Mouse (Mus musculus): Measurements from ENCODE around the gene Shkbp1. TPM values are rescaled to one million over a fixed set of nuclear protein-coding genes. Genes with fewer than 3 reads are reported as not detected.
A peak's percentile ranks its signal among the peaks of the same experiment; 100 is the strongest.

Gene Shkbp1
- total and polyA plus RNA-seq, 3 experiments = 24.2 to 77.0 TPM; not detected in 1

GRCm38 (mm10) chr7:27306161-27307160 lies 49.4 kb downstream of the Shkbp1 start:
- DNase-seq (ENCODE audit: low read depth, low spot score) = peak; percentile 56
- no peak overlapping the region for H3K27ac ChIP-seq (ENCODE audit: control insufficient read depth, low read depth, low read length)
- no peak overlapping the region for H3K4me3 ChIP-seq (ENCODE audit: control insufficient read depth in 1 of 2, insufficient read depth in 1 of 2, low read depth in 2 of 2, low read length in 2 of 2)
- no peaks in the 10 kb centered on the region for H3K27me3 ChIP-seq (ENCODE audit: control insufficient read depth in 1 of 2, insufficient read depth in 2 of 2, low read length in 2 of 2)
- TF ChIP-seq POLR2AphosphoS5 (IDR thresholded peaks at IDR 0.05; ENCODE audit: borderline replicate concordance, low read depth, low read length) = no peak
- no peak for TF ChIP-seq NELFE (IDR thresholded peaks at IDR 0.05; ENCODE audit: low read depth, low read length)
- no peak for TF ChIP-seq POLR2AphosphoS2 (IDR thresholded peaks at IDR 0.05; ENCODE audit: low read length)
- TF ChIP-seq NRF1 (IDR thresholded peaks at IDR 0.05; ENCODE audit: insufficient read depth, low read depth, low read length, poor library complexity, severe bottlenecking) = no peak
- TF ChIP-seq CHD2 (IDR thresholded peaks at IDR 0.05; ENCODE audit: low read length) = no peak
- TF ChIP-seq EP300 (IDR thresholded peaks at IDR 0.05; ENCODE audit: low read depth in 1 of 2, low read length in 2 of 2) = no peak
- no peak for TF ChIP-seq E2F4 (IDR thresholded peaks at IDR 0.05; ENCODE audit: borderline replicate concordance, low read depth, low read length)
- TF ChIP-seq JUND (IDR thresholded peaks at IDR 0.05; ENCODE audit: low read depth, low read length) = no peak
- no peak for TF ChIP-seq MAX (IDR thresholded peaks at IDR 0.05; ENCODE audit: low read length)
- no peak for TF ChIP-seq CHD1 (IDR thresholded peaks at IDR 0.05; ENCODE audit: low read depth, low read length)
- no peak for TF ChIP-seq RCOR1 (IDR thresholded peaks at IDR 0.05; ENCODE audit: low read depth, low read length)
- TF ChIP-seq ELF1 (IDR thresholded peaks at IDR 0.05; ENCODE audit: low read depth, low read length) = no peak
- TF ChIP-seq ETS1 (IDR thresholded peaks at IDR 0.05; ENCODE audit: low read depth, low read length) = no peak
- TF ChIP-seq SMC3 (IDR thresholded peaks at IDR 0.05; ENCODE audit: low read depth, low read length) = peak; percentile 69
- TF ChIP-seq TAL1 (IDR thresholded peaks at IDR 0.05; ENCODE audit: low read length) = no peak
- no peak for TF ChIP-seq GATA1 (IDR thresholded peaks at IDR 0.05; ENCODE audit: low read depth, low read length)
- no peak for TF ChIP-seq MAZ (IDR thresholded peaks at IDR 0.05; ENCODE audit: low read depth, low read length)
- TF ChIP-seq ZC3H11A (IDR thresholded peaks at IDR 0.05; ENCODE audit: low read depth, low read length) = peak; percentile 31; the same call in 1 of the 2 replicates
- no peak for TF ChIP-seq UBTF (IDR thresholded peaks at IDR 0.05; ENCODE audit: borderline replicate concordance, insufficient read depth, low read depth, low read length)
- no peak for TF ChIP-seq HCFC1 (IDR thresholded peaks at IDR 0.05; ENCODE audit: low read depth, low read length)
- TF ChIP-seq RAD21 (IDR thresholded peaks at IDR 0.05; ENCODE audit: low read depth, low read length) = peak; percentile 55
- TF ChIP-seq ZMIZ1 (IDR thresholded peaks at IDR 0.05; ENCODE audit: low read depth, low read length) = no peak
- no peak for TF ChIP-seq POLR2A (IDR thresholded peaks at IDR 0.05; ENCODE audit: control insufficient read depth in 1 of 2, insufficient read depth in 1 of 2, low read depth in 1 of 2, low read length in 2 of 2, poor library complexity in 1 of 2)
- TF ChIP-seq CTCF (IDR thresholded peaks at IDR 0.05 in 2 of 3, conservative IDR thresholded peaks at IDR 0.05 in 1 of 3; ENCODE audit: control insufficient read depth in 1 of 3, insufficient read depth in 1 of 3, low read depth in 2 of 3, low read length in 3 of 3, poor library complexity in 1 of 3, severe bottlenecking in 1 of 3) = peak; percentile 84 to 92 (median 89)
- TF ChIP-seq MYB (IDR thresholded peaks at IDR 0.05; ENCODE audit: low read depth, low read length) = no peak
- no peak for TF ChIP-seq MXI1 (IDR thresholded peaks at IDR 0.05; ENCODE audit: low read depth, low read length)
- no peak for TF ChIP-seq KAT2A (conservative IDR thresholded peaks at IDR 0.05; ENCODE audit: low read depth, low read length)
- TF ChIP-seq USF1 (IDR thresholded peaks at IDR 0.05; ENCODE audit: low read depth, low read length) = no peak
- TF ChIP-seq TCF12 (IDR thresholded peaks at IDR 0.05; ENCODE audit: low read depth, low read length) = no peak
- TF ChIP-seq MYC (IDR thresholded peaks at IDR 0.05; ENCODE audit: low read depth, low read length) = no peak
- no peak for TF ChIP-seq ZNF384 (IDR thresholded peaks at IDR 0.05; ENCODE audit: low read depth, low read length)
- TF ChIP-seq ZKSCAN1 (IDR thresholded peaks at IDR 0.05; ENCODE audit: low read depth, low read length) = no peak
- TF ChIP-seq TBP (IDR thresholded peaks at IDR 0.05; ENCODE audit: low read depth, low read length) = no peak
- no peaks in the 10 kb centered on the region for H3K79me2 ChIP-seq (ENCODE audit: control insufficient read depth, insufficient read depth, low read length, poor library complexity)
- no peaks in the 10 kb centered on the region for H3K36me3 ChIP-seq (ENCODE audit: control insufficient read depth in 1 of 2, insufficient read depth in 2 of 2, low read length in 2 of 2)
- no peak overlapping the region for H3K9ac ChIP-seq (ENCODE audit: control insufficient read depth, low read depth, low read length, poor library complexity, severe bottlenecking)
- no peaks in the 10 kb centered on the region for H3K9me3 ChIP-seq (replicated peaks; ENCODE audit: insufficient read depth, low read length)
- H3K4me1 ChIP-seq (ENCODE audit: control insufficient read depth in 1 of 2, insufficient read depth in 2 of 2, low read length in 2 of 2) = no peaks in the 10 kb centered on the region

Measured in MEL (cell line).